Mouse (Mus musculus) B cell, adult 67 days (primary cell): ENCODE data around the gene 9430015G10Rik. TPM values are rescaled to one million over a fixed set of nuclear protein-coding genes. Genes with fewer than 3 reads are reported as not detected.

Experiments used
- total RNA-seq, 2 experiments: library from RNA; stranded (reverse); gene quantifications; 4 replicates each; pipeline ENCODE4 v1.2.4; 2023

Gene 9430015G10Rik
- total RNA-seq: 10 to 100 TPM; 67.6 to 67.9 TPM

GRCm38 (mm10) chr4:156109570-156110331 lies at the start of gene 9430015G10Rik:
9430015G10Rik (plus strand) TSS chr4:156109982.

GRCm38 (mm10) chr4:156130436-156130835 lies 20.7 kb downstream of the 9430015G10Rik start, which contains the start of gene Rnf223:
Rnf223 (plus strand) TSS chr4:156130513.

Other genes starting within 250 kb of the 9430015G10Rik start
- gene Tas1r3, start 246.6 kb upstream of the 9430015G10Rik start, total RNA-seq: 1 to 10 TPM; 1.3 to 2.1 TPM
- gene Cptp, start 240.5 kb upstream of the 9430015G10Rik start, total RNA-seq: 10 to 100 TPM; 13.3 to 18.2 TPM
- 10 to 100 TPM; 56.0 to 56.7 TPM for gene Ints11, start 240.4 kb upstream of the 9430015G10Rik start, total RNA-seq
- gene Pusl1, start 218.2 kb upstream of the 9430015G10Rik start, total RNA-seq: 10 to 100 TPM; 24.5 to 24.6 TPM
- gene Acap3, start 218.2 kb upstream of the 9430015G10Rik start, total RNA-seq: 10 to 100 TPM; 68.7 to 74.2 TPM
- 100 to 1,000 TPM in 1 of 2 experiments, 10 to 100 TPM in 1; 98.5 to 126 TPM for gene Ube2j2, start 166.2 kb upstream of the 9430015G10Rik start, total RNA-seq
- gene C1qtnf12, start 147.7 kb upstream of the 9430015G10Rik start, total RNA-seq: 1 to 10 TPM; 3.7 to 3.9 TPM
- 1 to 10 TPM; 2.9 to 3.8 TPM for gene B3galt6, start 117.3 kb upstream of the 9430015G10Rik start, total RNA-seq
- gene Sdf4, start 117.1 kb upstream of the 9430015G10Rik start, total RNA-seq: 100 to 1,000 TPM; 124 to 134 TPM
- 10 to 100 TPM in 1 of 2 experiments, 1 to 10 TPM in 1; 3.7 to 11.2 TPM for gene Tnfrsf4, start 96.1 kb upstream of the 9430015G10Rik start, total RNA-seq
- 10 to 100 TPM; 15.0 to 17.0 TPM for gene Tnfrsf18, start 83.8 kb upstream of the 9430015G10Rik start, total RNA-seq
- not detected for gene Ttll10, start 50.6 kb upstream of the 9430015G10Rik start, total RNA-seq
- 1 to 10 TPM; 1.7 to 1.8 TPM for gene Rnf223, start 20.5 kb downstream of the 9430015G10Rik start, total RNA-seq
- gene Agrn, start 87.5 kb downstream of the 9430015G10Rik start, total RNA-seq: 1 to 10 TPM; 1.8 to 4.1 TPM
- gene Isg15, start 90.8 kb downstream of the 9430015G10Rik start, total RNA-seq: 1 to 10 TPM; 6.6 to 7.7 TPM
- 1 to 10 TPM; 9.3 TPM for gene AW011738, start 93.3 kb downstream of the 9430015G10Rik start, total RNA-seq
- gene Perm1, start 105.9 kb downstream of the 9430015G10Rik start, total RNA-seq: under 1 TPM; 0.24 to 0.44 TPM
- gene Plekhn1, start 124.9 kb downstream of the 9430015G10Rik start, total RNA-seq: 10 to 100 TPM; 40.3 to 46.7 TPM
- gene Noc2l, start 126.0 kb downstream of the 9430015G10Rik start, total RNA-seq: 10 to 100 TPM; 91.8 to 99.4 TPM
- 1 to 10 TPM; 3.8 to 5.3 TPM for gene Samd11, start 145.7 kb downstream of the 9430015G10Rik start, total RNA-seq
- gene Vmn2r-ps159, start 221.1 kb downstream of the 9430015G10Rik start, total RNA-seq: not detected